Comparison of ENCODE assay signal across 8 mouse cellular contexts in genomic region chr10:128923935-128924334, GRCm38 (mm10). TPM values are rescaled to one million over a fixed set of nuclear protein-coding genes. Genes with fewer than 3 reads are reported as not detected.
DNase-seq lines count a peak whose midpoint lies in the region; ATAC-seq and TF ChIP-seq lines count a peak whose summit lies in the region.

Gene Bloc1s1, minus strand, starts transcription at chr10:128924035.

- no peaks in the 10 kb centered on the region for H3K36me3 ChIP-seq in lung, embryonic 16.5 days (ENCODE audit: control insufficient read depth, insufficient read depth, low read length)
- no peaks in the 10 kb centered on the region for H3K36me3 ChIP-seq in heart, embryonic 11.5 days (ENCODE audit: control insufficient read depth, insufficient read depth, low read length)
- no peaks in the 10 kb centered on the region for H3K36me3 ChIP-seq in midbrain, postnatal 0 days (ENCODE audit: insufficient read depth, low read length)

- peak within 1 kb of the TSS; percentile 98 for H3K27ac ChIP-seq in lung, embryonic 16.5 days (ENCODE audit: low read length)
- peak within 1 kb of the TSS; percentile 94 for H3K27ac ChIP-seq in cortical plate, adult 2 months (ENCODE audit: insufficient read depth, low read length)
- peak within 1 kb of the TSS; percentile 88 for H3K27ac ChIP-seq in heart, embryonic 11.5 days (ENCODE audit: low read depth, low read length)
- H3K27ac ChIP-seq in midbrain, postnatal 0 days (ENCODE audit: low read depth, low read length) = peak within 1 kb of the TSS; percentile 92

- H3K4me3 ChIP-seq in lung, embryonic 16.5 days (ENCODE audit: low read length) = peak within 1 kb of the TSS; percentile 83
- peak within 1 kb of the TSS; percentile 46 for H3K4me3 ChIP-seq in cortical plate, adult 2 months (ENCODE audit: insufficient read depth, low read length)
- H3K4me3 ChIP-seq in heart, embryonic 11.5 days (ENCODE audit: low read depth, low read length) = peak within 1 kb of the TSS; percentile 90
- H3K4me3 ChIP-seq in midbrain, postnatal 0 days (ENCODE audit: low read depth, low read length) = peak within 1 kb of the TSS; percentile 63

- no peak for ATAC-seq in lung, embryonic 16.5 days (ENCODE audit: low read depth)
- ATAC-seq in heart, embryonic 11.5 days (replicated peaks; ENCODE audit: insufficient number of reproducible peaks, low FRiP score, low TSS enrichment) = no peak
- ATAC-seq in midbrain, postnatal 0 days (ENCODE audit: low FRiP score) = no peak

- no peak for TF ChIP-seq POLR2A in cortical plate, adult 2 months (IDR thresholded peaks at IDR 0.05; ENCODE audit: extremely low read depth, insufficient read depth, low read length)

- DNase-seq in lung, adult 18-20 months = no peak
- no peak for DNase-seq in left cerebral cortex, adult 8-10 months (ENCODE audit: low spot score in 2 of 2)
- DNase-seq in midbrain, postnatal 0 days (ENCODE audit: low spot score) = no peak
- no peak for DNase-seq in urinary bladder, adult 18-20 months (ENCODE audit: low spot score in 2 of 2)
- no peak for DNase-seq in embryo, embryonic 11 days

- 57% methylated on average over 9 of the region's 9 CpGs for WGBS in lung, embryonic 16.5 days
- 59% methylated on average over 9 of the region's 9 CpGs for WGBS in heart, embryonic 11.5 days (ENCODE audit: insufficient replicate concordance)
- WGBS in midbrain, postnatal 0 days = 56% methylated on average over 9 of the region's 9 CpGs

- H3K9me3 ChIP-seq in lung, embryonic 16.5 days (ENCODE audit: control insufficient read depth, low read length) = no peaks in the 10 kb centered on the region
- no peaks in the 10 kb centered on the region for H3K9me3 ChIP-seq in heart, embryonic 11.5 days (replicated peaks; ENCODE audit: control insufficient read depth, low read length)
- H3K9me3 ChIP-seq in midbrain, postnatal 0 days (ENCODE audit: low read length) = no peaks in the 10 kb centered on the region

- H3K27me3 ChIP-seq in lung, embryonic 16.5 days (ENCODE audit: control insufficient read depth, insufficient read depth, low read depth, low read length) = no peaks in the 10 kb centered on the region
- H3K27me3 ChIP-seq in heart, embryonic 11.5 days (ENCODE audit: control insufficient read depth, insufficient read depth, low read length) = no peaks in the 10 kb centered on the region
- H3K27me3 ChIP-seq in midbrain, postnatal 0 days (ENCODE audit: insufficient read depth, low read length) = no peaks in the 10 kb centered on the region

- H3K4me1 ChIP-seq in lung, embryonic 16.5 days (replicated peaks; ENCODE audit: control insufficient read depth, insufficient read depth, low read length) = peaks cover 27% of the 10 kb centered on the region
- peaks cover 17% of the 10 kb centered on the region for H3K4me1 ChIP-seq in cortical plate, adult 2 months (ENCODE audit: control insufficient read depth, insufficient read depth, low read length)
- H3K4me1 ChIP-seq in heart, embryonic 11.5 days (ENCODE audit: control insufficient read depth, insufficient read depth, low read length) = peaks cover 13% of the 10 kb centered on the region
- peaks cover 9% of the 10 kb centered on the region; the same call in 1 of the 2 replicates for H3K4me1 ChIP-seq in midbrain, postnatal 0 days (ENCODE audit: insufficient read depth, low read length)

- TF ChIP-seq CTCF in cortical plate, adult 2 months (IDR thresholded peaks at IDR 0.05; ENCODE audit: extremely low read depth, insufficient read depth, low read length) = no peak
- TF ChIP-seq CTCF in midbrain, postnatal 0 days (IDR thresholded peaks at IDR 0.05) = no peak

- H3K4me2 ChIP-seq in lung, embryonic 16.5 days (ENCODE audit: low read depth, low read length) = peak within 1 kb of the TSS; percentile 94
- H3K4me2 ChIP-seq in heart, embryonic 11.5 days = peak within 1 kb of the TSS; percentile 90
- H3K4me2 ChIP-seq in midbrain, postnatal 0 days (ENCODE audit: low read depth, low read length, poor library complexity, severe bottlenecking) = peak within 1 kb of the TSS; percentile 64

- H3K9ac ChIP-seq in lung, embryonic 16.5 days (ENCODE audit: low read length) = peak within 1 kb of the TSS; percentile 83
- H3K9ac ChIP-seq in heart, embryonic 11.5 days (ENCODE audit: low read depth, low read length) = peak within 1 kb of the TSS; percentile 90
- peak within 1 kb of the TSS; percentile 80 for H3K9ac ChIP-seq in midbrain, postnatal 0 days (replicated peaks; ENCODE audit: low read length, poor library complexity, severe bottlenecking)

RNA-seq across cellular contexts. Expression of gene Bloc1s1, which starts in this region (rescaled TPM):
- polyA plus RNA-seq in lung, embryonic 16.5 days (2015; fragmentation: Nextera tagmentation; extraction: Ambion mirVana) = 213 and 216 TPM in 2 replicates
- 221 and 224 TPM in 2 replicates for polyA plus RNA-seq in cortical plate, adult 2 months (2012; rRNA removed)
- 195 and 206 TPM in 2 replicates for polyA plus RNA-seq in heart, embryonic 11.5 days (2014; fragmentation: Nextera tagmentation; extraction: Ambion mirVana)
- total RNA-seq in left cerebral cortex, adult 8-10 months (2022) = 100 to 1,000 TPM in 1 of 4 experiments, 10 to 100 TPM in 3; 83.3 to 106 (median 89.5) TPM
- 87.8 and 100 TPM in 2 replicates for total RNA-seq in midbrain, postnatal 0 days (2014; rRNA removed)
- polyA plus RNA-seq in midbrain, postnatal 0 days (2015; fragmentation: Nextera tagmentation; extraction: Ambion mirVana) = 240 and 265 TPM in 2 replicates
